Mouse (Mus musculus) kidney, postnatal 0 days (tissue): ENCODE measurements around the gene Clstn1. TPM values are rescaled to one million over a fixed set of nuclear protein-coding genes. Genes with fewer than 3 reads are reported as not detected.

ENCODE experiments used
- ATAC-seq: fragments of 200-750 bp; cut with Nextera tagmentation; replicated peaks from 2 replicates; pipeline ENCODE4 v1.8.0; 2017; ENCODE audit warnings: low read depth, moderate number of reproducible peaks, moderate TSS enrichment, moderate library complexity; ENCODE audit not compliant: low FRiP score
- DNase-seq: peaks from one replicate; pipeline ENCODE4 v3.0.0-alpha.2; 2016; ENCODE audit warnings: low spot score
- H3K27ac ChIP-seq: fragments of 300-500 bp; sonication (generic); 2 replicates; pipeline ENCODE4 v1.5.1; 2014; ENCODE audit warnings: mild to moderate bottlenecking
- H3K27me3 ChIP-seq: fragments of 300-500 bp; sonication (generic); 2 replicates; pipeline ENCODE4 v1.6.1; 2014; ENCODE audit warnings: low read length, mixed read lengths; ENCODE audit not compliant: insufficient read depth
- H3K36me3 ChIP-seq: fragments of 300-500 bp; sonication (generic); 2 replicates; pipeline ENCODE4 v1.6.1; 2014; ENCODE audit warnings: low read length, mixed read lengths; ENCODE audit not compliant: insufficient read depth
- H3K4me1 ChIP-seq: fragments of 300-500 bp; sonication (generic); replicated peaks from 2 replicates; pipeline ENCODE4 v1.6.1; 2014; ENCODE audit warnings: antibody characterized with exemption, low read length, mixed read lengths; ENCODE audit not compliant: insufficient read depth
- H3K4me2 ChIP-seq: fragments of 300-500 bp; sonication (generic); 2 replicates; pipeline ENCODE4 v1.6.1; 2014; ENCODE audit warnings: mild to moderate bottlenecking, low read length, moderate library complexity, mixed read lengths
- H3K4me3 ChIP-seq: fragments of 300-500 bp; sonication (generic); replicated peaks from 2 replicates; pipeline ENCODE4 v1.5.1; 2014; ENCODE audit warnings: low read depth, low read length
- H3K9ac ChIP-seq: fragments of 300-500 bp; sonication (generic); 2 replicates; pipeline ENCODE4 v1.6.1; 2014; ENCODE audit warnings: low read depth, low read length
- H3K9me3 ChIP-seq: fragments of 300-500 bp; sonication (generic); replicated peaks from 2 replicates; pipeline ENCODE4 v1.6.1; 2016; ENCODE audit warnings: low read length, inconsistent platforms, mixed read lengths
- CTCF ChIP-seq: IDR thresholded peaks from 2 replicates; pipeline ENCODE4 v1.5.1; 2016; ENCODE audit warnings: antibody characterized with exemption, low read depth, mild to moderate bottlenecking, moderate library complexity
- WGBS: fragments of 180-500 bp; shearing (Covaris S2); extraction: QIAGEN DNeasy Blood & Tissue Kit; methylation state at CpG from one replicate; pipeline ENCODE4 v1.1.7; 2014; 5-methylcytosine and 5-hydroxymethylcytosine counted together
- polyA plus RNA-seq: library from polyadenylated mRNA; unstranded; fragments of >200 nt; fragmentation: Nextera tagmentation; extraction: Ambion mirVana; gene quantifications from 2 replicates; pipeline ENCODE4 v1.2.1, GENCODE M21; 2015

Clstn1 gene
- polyA plus RNA-seq, 1 experiment from 2014 or later = 43.9 TPM

DNA sequence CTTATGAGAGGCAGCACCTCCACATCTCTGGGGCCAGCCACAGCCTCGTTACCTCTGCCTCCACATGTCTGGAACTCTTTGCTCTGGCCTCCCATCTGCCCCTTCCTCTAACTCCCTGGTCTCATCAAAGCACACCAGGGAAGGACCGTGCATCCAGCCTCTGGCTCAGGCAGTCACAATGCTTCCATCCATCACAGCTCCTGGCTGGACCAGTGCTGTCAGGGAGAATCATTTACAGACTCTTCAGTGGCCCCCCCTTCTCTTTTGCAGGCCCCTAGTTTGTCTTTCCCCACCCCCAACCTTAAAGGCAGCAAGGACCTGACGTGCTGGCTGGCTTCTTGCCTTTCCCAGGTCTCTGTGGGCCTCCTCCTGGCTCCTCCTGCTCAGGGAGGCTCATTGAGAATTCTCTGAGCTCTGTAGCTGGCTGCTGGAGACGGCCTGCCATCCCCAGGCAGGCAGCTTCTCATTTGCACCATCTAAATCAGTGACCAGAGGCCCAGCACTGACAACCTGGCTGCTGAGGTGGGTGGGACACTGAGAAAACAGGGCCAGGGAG is 9.2 kb upstream of the Clstn1 start:
- no peak for TF ChIP-seq CTCF
- DNase-seq (no peak), ATAC-seq (no peak)
- H3K4me2 ChIP-seq = no peak overlapping the region
- H3K36me3 ChIP-seq = no peaks in the 10 kb centered on the region
- no peak overlapping the region for H3K9ac ChIP-seq
- no peaks in the 10 kb centered on the region for H3K9me3 ChIP-seq
- 20% methylated on average over 4 of the region's 4 CpGs for WGBS
- H3K27ac ChIP-seq = no peak overlapping the region
- H3K4me3 ChIP-seq = no peak overlapping the region
- no peaks in the 10 kb centered on the region; the same call in 1 of the 2 replicates for H3K4me1 ChIP-seq
- no peaks in the 10 kb centered on the region for H3K27me3 ChIP-seq

DNA sequence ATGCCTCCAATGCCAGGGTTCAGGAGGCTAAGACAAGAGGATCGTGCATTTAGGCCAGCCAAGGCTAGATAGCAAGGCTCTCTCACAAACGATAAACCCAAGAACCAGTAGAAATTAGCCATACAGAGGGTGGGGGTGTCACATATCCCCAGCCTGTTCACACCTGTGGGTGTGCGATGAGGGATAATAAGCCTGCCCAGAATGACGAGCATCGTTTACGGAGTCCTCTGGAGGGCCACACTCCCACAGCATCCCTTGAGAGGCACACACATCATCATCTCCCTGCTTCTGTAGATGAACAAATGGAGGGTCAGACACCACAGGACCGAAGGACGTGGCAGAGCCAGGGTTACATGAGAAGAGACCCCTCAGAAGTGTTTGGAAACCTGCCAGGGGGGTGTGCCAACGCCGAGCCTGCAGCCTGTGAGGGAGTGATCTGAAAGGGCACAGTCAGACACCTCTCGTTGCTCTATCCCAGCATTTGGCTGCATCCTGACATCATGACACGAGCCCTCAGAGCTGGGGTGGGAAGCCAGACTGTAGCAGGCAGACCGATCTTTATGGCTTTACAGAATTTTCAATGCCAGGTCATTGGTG is 8.1 kb upstream of the Clstn1 start:
- no peak for TF ChIP-seq CTCF
- Histone ChIP-seq H3K4me1 (no peaks in the 10 kb centered on the region), H3K9me3 (no peaks in the 10 kb centered on the region), H3K4me2 (no peak overlapping the region), H3K4me3 (no peak overlapping the region), H3K27ac (no peak overlapping the region), H3K36me3 (no peaks in the 10 kb centered on the region), H3K9ac (no peak overlapping the region), H3K27me3 (no peaks in the 10 kb centered on the region)
- WGBS = 44% methylated on average over 13 of the region's 13 CpGs
- no peak; the same call in 1 of the 2 replicates for ATAC-seq
- no peak for DNase-seq

DNA sequence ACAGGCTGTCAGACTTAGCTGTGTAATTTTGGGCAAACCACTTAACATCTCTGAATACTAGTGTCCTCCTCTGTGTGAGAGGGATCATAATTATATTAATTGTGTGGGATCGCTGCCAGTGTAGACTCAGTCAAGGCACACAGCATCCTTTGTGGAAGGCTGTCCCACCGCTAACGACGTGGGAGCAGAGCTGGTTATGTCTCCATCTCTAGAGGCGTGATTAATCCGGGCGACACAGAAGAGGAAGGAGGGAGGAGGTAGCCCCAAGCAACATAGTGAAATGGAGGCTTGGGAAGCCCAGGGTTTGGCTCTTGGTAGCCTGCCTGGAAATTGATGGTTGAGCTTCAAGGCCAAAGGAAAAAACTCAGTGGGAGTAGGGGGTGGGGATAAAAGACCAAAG is 7.4 kb upstream of the Clstn1 start:
- DNase-seq (no peak), ATAC-seq (no peak)
- WGBS = 57% methylated on average over 7 of the region's 7 CpGs
- Histone ChIP-seq H3K27me3 (no peaks in the 10 kb centered on the region), H3K4me2 (no peak overlapping the region), H3K36me3 (no peaks in the 10 kb centered on the region), H3K9me3 (no peaks in the 10 kb centered on the region), H3K4me3 (no peak overlapping the region), H3K9ac (no peak overlapping the region), H3K4me1 (no peaks in the 10 kb centered on the region), H3K27ac (no peak overlapping the region)
- no peak for TF ChIP-seq CTCF

DNA sequence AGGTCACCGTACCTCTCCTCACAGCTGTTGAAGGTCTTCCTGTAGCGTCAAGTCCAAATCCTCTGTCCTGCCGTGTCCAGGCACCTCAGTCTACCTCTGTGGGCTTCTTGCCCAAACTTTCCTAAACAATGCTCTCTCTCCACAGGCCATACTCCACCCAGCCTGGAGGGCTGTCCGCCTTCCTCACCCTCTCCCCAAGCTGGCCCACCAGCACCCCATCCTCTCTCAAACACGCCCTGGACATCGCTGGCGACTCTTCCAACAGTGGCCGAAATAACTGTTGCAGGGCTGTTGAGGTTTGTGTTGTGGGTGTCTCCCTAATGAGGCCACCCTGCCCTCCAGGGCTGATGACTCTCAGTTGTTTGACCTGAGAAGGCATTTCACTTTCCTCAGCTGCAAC is 1.0 kb upstream of the Clstn1 start:
- Histone ChIP-seq H3K9me3 (no peaks in the 10 kb centered on the region), H3K4me2 (no peak overlapping the region), H3K9ac (no peak overlapping the region), H3K27ac (no peak overlapping the region), H3K4me3 (no peak overlapping the region), H3K4me1 (peaks cover 13% of the 10 kb centered on the region; the same call in 1 of the 2 replicates), H3K27me3 (0 out of 2 replicates have a peak, but pooled peaks cover 4% of the 10 kb centered on the region), H3K36me3 (no peaks in the 10 kb centered on the region)
- DNase-seq (no peak), ATAC-seq (no peak)
- no peak for TF ChIP-seq CTCF
- WGBS = 73% methylated on average over 8 of the region's 8 CpGs

DNA sequence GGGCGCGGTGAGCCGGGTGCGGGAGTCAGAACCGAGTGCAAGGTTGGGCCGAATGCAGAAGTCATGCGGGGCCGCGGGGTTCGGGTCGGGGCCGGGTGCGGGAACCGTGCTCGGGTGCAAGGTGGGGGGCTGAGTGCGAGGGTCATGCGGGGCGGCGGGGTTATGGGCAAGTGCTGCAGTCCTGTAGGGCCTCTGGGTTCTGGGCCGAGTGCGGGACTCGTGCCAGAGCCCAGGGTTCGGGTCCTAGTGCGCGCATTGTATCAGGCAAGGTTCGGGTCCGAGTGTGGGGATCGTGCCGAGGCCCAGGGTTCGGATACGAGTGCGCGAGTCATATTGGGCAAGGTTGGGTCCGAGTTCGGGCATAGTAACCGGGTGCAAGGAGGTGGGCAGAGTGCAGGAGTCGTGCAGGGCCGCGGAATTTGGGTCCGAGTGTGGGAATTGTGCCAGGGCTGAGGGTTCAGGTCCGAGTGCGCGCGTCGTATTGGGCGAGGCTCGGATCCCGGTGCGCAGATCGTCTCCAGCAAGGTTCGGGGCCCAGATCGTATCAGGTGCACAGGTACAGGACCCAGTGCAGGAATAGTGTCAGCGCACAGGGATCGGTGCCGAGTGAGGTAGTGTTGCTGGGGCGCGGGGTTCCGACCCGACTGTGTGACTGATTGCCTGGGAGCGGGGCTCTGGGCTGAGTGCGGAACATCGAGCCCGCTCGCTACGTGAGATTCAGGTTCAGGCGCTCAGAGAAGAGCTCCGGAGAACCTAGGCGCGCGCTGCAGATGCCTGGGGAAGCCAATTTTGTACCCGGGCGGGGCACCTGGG is 721 bp downstream of the Clstn1 start:
- TF ChIP-seq CTCF = no peak
- Histone ChIP-seq H3K4me1 (peaks cover 13% of the 10 kb centered on the region; the same call in 1 of the 2 replicates), H3K27ac (no peak overlapping the region), H3K4me3 (peak overlapping the region; percentile 95), H3K9me3 (no peaks in the 10 kb centered on the region), H3K36me3 (no peaks in the 10 kb centered on the region), H3K9ac (peak overlapping the region; percentile 87), H3K4me2 (peak overlapping the region; percentile 99), H3K27me3 (0 out of 2 replicates have a peak, but pooled peaks cover 4% of the 10 kb centered on the region)
- peak; percentile 27 for DNase-seq
- peak; percentile 38 for ATAC-seq
- under 1% methylated on average over 72 of the region's 72 CpGs for WGBS

DNA sequence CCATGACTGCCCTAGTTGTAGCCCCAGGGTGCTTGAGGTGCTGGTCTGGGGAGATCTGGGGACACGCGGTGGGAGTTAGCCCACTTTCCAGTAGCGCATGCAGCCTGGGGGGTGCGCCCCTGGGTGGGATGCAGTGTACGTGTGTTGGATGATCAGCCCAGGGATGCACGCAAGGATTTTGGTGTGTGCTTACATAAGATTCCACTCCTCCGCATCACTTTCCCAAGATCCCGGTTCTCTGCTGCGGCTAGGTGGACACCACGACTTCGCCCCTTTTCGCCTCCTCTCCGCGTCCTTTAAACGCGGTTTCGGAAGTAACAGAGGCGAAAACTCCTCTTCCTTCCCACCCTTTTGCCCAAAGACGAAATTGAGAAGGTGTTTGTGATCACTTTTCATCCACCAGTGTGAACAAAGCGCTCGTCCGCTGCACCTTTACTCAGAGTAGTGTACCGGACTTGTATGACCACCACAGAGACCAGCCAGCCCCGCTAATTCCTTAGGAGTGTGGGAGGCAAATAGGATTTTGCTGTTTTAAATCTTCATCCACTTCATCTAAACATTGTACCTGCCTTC is 1.4 kb downstream of the Clstn1 start:
- H3K9ac ChIP-seq = peak overlapping the region; percentile 87
- TF ChIP-seq CTCF = no peak
- H3K4me2 ChIP-seq = peak overlapping the region; percentile 99
- H3K9me3 ChIP-seq = no peaks in the 10 kb centered on the region
- no peak overlapping the region for H3K27ac ChIP-seq
- 6% methylated on average over 24 of the region's 24 CpGs for WGBS
- peaks cover 13% of the 10 kb centered on the region; the same call in 1 of the 2 replicates for H3K4me1 ChIP-seq
- H3K27me3 ChIP-seq = 0 out of 2 replicates have a peak, but pooled peaks cover 4% of the 10 kb centered on the region
- DNase-seq = peak; percentile 28
- no peak for ATAC-seq
- H3K4me3 ChIP-seq = peak overlapping the region; percentile 95
- H3K36me3 ChIP-seq = no peaks in the 10 kb centered on the region
